Mouse (Mus musculus) heart, embryonic 10.5 days (tissue): ENCODE results near the gene Hba-x. TPM values are rescaled to one million over a fixed set of nuclear protein-coding genes. Genes with fewer than 3 reads are reported as not detected.

Experiments used
- DNase-seq: peaks from one replicate; pipeline ENCODE4 v3.0.0-alpha.2; 2017; ENCODE audit warnings: low spot score
- H3K27ac ChIP-seq: fragments of 300-500 bp; sonication (generic); 2 replicates; pipeline ENCODE4 v1.5.1; 2016; ENCODE audit warnings: mild to moderate bottlenecking
- H3K27me3 ChIP-seq: fragments of 300-500 bp; sonication (generic); 2 replicates; pipeline ENCODE4 v1.6.1; 2016; ENCODE audit warnings: mild to moderate bottlenecking; ENCODE audit not compliant: poor library complexity, insufficient read depth, severe bottlenecking
- H3K36me3 ChIP-seq: fragments of 300-500 bp; sonication (generic); 2 replicates; pipeline ENCODE4 v1.6.1; 2016; ENCODE audit warnings: mild to moderate bottlenecking, moderate library complexity
- H3K4me1 ChIP-seq: fragments of 300-500 bp; sonication (generic); 2 replicates; pipeline ENCODE4 v1.6.1; 2016; ENCODE audit warnings: mild to moderate bottlenecking
- H3K4me3 ChIP-seq: fragments of 300-500 bp; sonication (generic); 2 replicates; pipeline ENCODE4 v1.5.1; 2016; ENCODE audit warnings: mild to moderate bottlenecking, moderate library complexity
- H3K9me3 ChIP-seq: fragments of 300-500 bp; sonication (generic); 2 replicates; pipeline ENCODE4 v1.6.1; 2016; ENCODE audit warnings: mild to moderate bottlenecking, moderate library complexity
- WGBS: fragments of 180-500 bp; shearing (Covaris S2); methylation state at CpG from one replicate; pipeline ENCODE4 v1.1.7; 2016; 5-methylcytosine and 5-hydroxymethylcytosine counted together
- polyA plus RNA-seq: library from polyadenylated mRNA; unstranded; fragments of >200 nt; fragmentation: Nextera tagmentation; extraction: Ambion mirVana; gene quantifications from 2 replicates; pipeline ENCODE4 v1.2.1, GENCODE M21; 2016

Gene Hba-x
- 8,501 and 9,179 TPM in 2 replicates for polyA plus RNA-seq

- Histone ChIP-seq H3K4me3 (peak within 1 kb of the TSS; percentile 29; the same call in 1 of the 2 replicates), H3K36me3 (no peaks in the 10 kb centered on the region), H3K9me3 (no peaks in the 10 kb centered on the region), H3K4me1 (no peaks in the 10 kb centered on the region), H3K27me3 (peaks cover 61% of the 10 kb centered on the region), H3K27ac (peak within 1 kb of the TSS; percentile 62; the same call in 1 of the 2 replicates)
- WGBS, result 68% methylated on average over 3 of the region's 3 CpGs
- DNase-seq, result peak; percentile 95
Observed at GRCm38 (mm10) chr11:32276347-32276746, at the start of gene Hba-x. Hba-x (plus strand) TSS chr11:32276400.

DNA sequence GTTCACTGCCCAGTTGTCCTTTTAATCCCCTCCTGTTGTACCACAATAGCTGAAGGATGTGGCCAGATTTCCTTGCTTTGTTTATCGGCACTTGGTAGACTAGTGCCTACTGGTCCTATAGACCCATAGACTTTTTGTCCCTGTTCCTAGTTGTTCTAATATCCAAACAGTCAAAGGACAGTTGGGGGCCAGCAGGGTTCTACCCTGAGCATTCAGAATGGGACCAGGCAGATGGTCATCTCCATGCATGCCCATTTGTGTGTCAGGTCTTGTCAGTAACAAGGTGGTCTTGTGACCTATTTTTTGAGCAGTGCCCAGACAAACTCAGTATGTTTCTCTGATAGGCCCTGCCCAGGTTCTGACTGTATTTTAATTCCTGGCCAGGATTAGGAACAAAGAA is 49.2 kb upstream of the Hba-x start:
- no peaks in the 10 kb centered on the region for H3K9me3 ChIP-seq
- peaks cover 53% of the 10 kb centered on the region for H3K4me1 ChIP-seq
- no peak for DNase-seq
- 0 out of 2 replicates have a peak, but pooled peaks cover 5% of the 10 kb centered on the region for H3K27me3 ChIP-seq
- peak overlapping the region; percentile 93 for H3K27ac ChIP-seq
- peak overlapping the region; percentile 71 for H3K4me3 ChIP-seq
- 50% methylated on average over 1 of the region's 1 CpGs for WGBS
- peaks cover 39% of the 10 kb centered on the region for H3K36me3 ChIP-seq

DNA sequence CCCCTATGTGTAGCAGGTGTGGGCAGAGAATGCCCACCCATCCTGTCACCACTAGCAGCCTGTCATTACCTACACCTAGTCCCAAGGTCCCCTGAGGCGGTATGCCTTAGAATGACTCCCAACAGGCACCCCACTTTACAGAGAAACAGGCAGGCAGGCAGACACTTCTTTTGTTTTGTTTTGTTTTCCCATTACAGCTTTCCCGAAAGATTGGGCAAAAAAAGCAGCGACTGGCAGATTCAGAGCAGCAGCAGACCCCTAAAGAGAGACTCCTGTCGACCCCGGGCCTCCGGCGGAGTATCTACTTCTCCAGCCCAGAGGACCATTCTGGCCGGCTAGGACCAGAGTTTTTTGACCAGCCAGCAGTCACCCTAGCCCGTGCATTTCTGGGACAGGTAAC is 48.6 kb upstream of the Hba-x start:
- Histone ChIP-seq H3K4me3 (peak overlapping the region; percentile 71; the same call in 1 of the 2 replicates), H3K4me1 (peaks cover 48% of the 10 kb centered on the region), H3K9me3 (no peaks in the 10 kb centered on the region), H3K27ac (0 out of 2 replicates have a peak overlapping the region, but pooled peaks have one; percentile 2), H3K27me3 (0 out of 2 replicates have a peak, but pooled peaks cover 5% of the 10 kb centered on the region), H3K36me3 (peaks cover 44% of the 10 kb centered on the region)
- no peak for DNase-seq
- 86% methylated on average over 9 of the region's 9 CpGs for WGBS

DNA sequence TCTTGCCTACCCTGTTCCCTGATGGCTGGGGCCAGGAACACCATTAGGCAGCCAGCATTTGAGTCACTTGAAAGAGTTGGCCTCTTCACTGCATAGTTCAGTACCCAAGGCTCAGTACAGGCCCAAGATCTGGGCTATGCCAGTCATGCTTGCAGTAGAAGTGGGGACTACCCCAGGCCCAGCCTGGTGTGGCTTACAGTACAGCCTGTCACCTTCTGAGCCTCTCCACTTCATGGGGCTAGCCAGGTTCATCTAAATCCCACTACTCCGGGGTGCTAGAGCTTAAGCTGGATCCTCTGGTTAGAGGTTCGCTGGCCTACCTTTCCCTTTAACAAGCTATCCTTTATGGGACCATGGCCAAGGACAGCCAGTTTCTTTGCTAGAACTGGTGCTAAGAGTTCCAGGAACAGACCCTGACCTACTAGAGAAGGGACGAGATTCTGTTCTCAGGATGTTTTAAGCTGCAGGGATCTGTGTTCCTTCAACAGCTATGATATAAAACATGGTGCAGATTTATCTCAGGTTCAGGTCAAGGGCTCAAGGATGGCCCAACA is 47.8 kb upstream of the Hba-x start:
- peaks cover 52% of the 10 kb centered on the region for H3K36me3 ChIP-seq
- 0 out of 2 replicates have a peak, but pooled peaks cover 5% of the 10 kb centered on the region for H3K27me3 ChIP-seq
- no peaks in the 10 kb centered on the region for H3K9me3 ChIP-seq
- DNase-seq, result no peak
- H3K27ac ChIP-seq, result no peak overlapping the region
- WGBS, result 81% methylated on average over 3 of the region's 3 CpGs
- H3K4me1 ChIP-seq, result peaks cover 41% of the 10 kb centered on the region
- H3K4me3 ChIP-seq, result no peak overlapping the region

DNA sequence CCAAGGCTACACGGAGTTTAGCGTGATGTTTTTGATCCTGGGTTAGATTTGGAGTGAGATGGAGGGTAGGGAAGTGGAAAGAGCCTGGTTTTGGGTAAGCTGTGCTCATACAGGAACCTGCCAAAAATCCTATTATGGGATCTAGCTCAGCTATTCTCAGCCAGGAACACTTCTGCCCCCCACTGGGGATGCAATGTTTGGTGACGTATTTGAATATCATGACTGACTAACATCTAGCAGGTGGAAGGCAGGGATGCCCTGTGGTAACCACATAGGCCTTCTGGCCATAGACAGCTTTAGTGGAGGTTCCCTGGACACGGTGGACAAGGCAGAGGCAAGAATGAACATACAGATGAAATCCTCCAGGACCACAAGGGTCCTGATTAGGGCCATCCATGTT is 46.0 kb upstream of the Hba-x start:
- H3K36me3 ChIP-seq, result peaks cover 71% of the 10 kb centered on the region

GRCm38 (mm10) chr11:32231125-32231524 is 45.1 kb upstream of the Hba-x start:
- WGBS, result 88% methylated on average over 2 of the region's 2 CpGs
- no peak for DNase-seq
- Histone ChIP-seq H3K36me3 (peaks cover 75% of the 10 kb centered on the region), H3K9me3 (no peaks in the 10 kb centered on the region), H3K27me3 (no peaks in the 10 kb centered on the region), H3K4me1 (peaks cover 17% of the 10 kb centered on the region), H3K27ac (no peak overlapping the region), H3K4me3 (no peak overlapping the region)

More for the DNA sequence above, 46.0 kb upstream of the Hba-x start:
- Histone ChIP-seq H3K4me1 (peaks cover 26% of the 10 kb centered on the region), H3K9me3 (no peaks in the 10 kb centered on the region), H3K4me3 (no peak overlapping the region), H3K27me3 (no peaks in the 10 kb centered on the region), H3K27ac (no peak overlapping the region)
- WGBS, result 78% methylated on average over 4 of the region's 4 CpGs
- no peak for DNase-seq

- no peaks in the 10 kb centered on the region for H3K27me3 ChIP-seq
- no peak overlapping the region for H3K27ac ChIP-seq
- 88% methylated on average over 10 of the region's 10 CpGs for WGBS
- H3K4me3 ChIP-seq, result no peak overlapping the region
- peaks cover 91% of the 10 kb centered on the region for H3K36me3 ChIP-seq
- 0 out of 2 replicates have a peak, but pooled peaks cover 8% of the 10 kb centered on the region for H3K4me1 ChIP-seq
- H3K9me3 ChIP-seq, result no peaks in the 10 kb centered on the region
- no peak for DNase-seq
Observed at GRCm38 (mm10) chr11:32232848-32233247, 43.4 kb upstream of the Hba-x start.

DNA sequence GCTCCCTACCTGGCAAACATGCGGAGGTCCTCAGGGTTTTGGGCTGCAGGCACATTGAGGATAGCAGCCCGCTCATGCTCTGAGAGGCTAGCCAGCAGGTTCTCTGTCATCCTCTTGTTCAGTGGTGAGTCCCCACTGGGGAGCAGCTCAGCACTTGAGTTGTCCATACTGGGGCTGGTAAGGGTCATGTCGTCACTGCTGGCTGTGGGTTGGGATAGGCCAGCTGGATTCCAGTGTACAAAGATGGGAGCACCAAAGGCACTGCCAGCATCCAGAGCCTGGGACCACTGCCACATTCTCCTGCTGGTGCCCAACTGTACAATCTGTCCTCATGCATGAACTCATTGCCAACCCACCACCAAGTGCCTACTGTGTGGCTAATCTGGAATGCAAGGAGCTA is 42.3 kb upstream of the Hba-x start:
- 81% methylated on average over 3 of the region's 3 CpGs for WGBS
- Histone ChIP-seq H3K9me3 (no peaks in the 10 kb centered on the region), H3K4me3 (no peak overlapping the region), H3K36me3 (peaks cover 89% of the 10 kb centered on the region), H3K27ac (no peak overlapping the region), H3K27me3 (no peaks in the 10 kb centered on the region), H3K4me1 (0 out of 2 replicates have a peak, but pooled peaks cover 4% of the 10 kb centered on the region)
- DNase-seq, result no peak

GRCm38 (mm10) chr11:32234816-32235485 is 41.2 kb upstream of the Hba-x start:
- DNase-seq, result no peak
- H3K27me3 ChIP-seq, result no peaks in the 10 kb centered on the region
- no peaks in the 10 kb centered on the region for H3K9me3 ChIP-seq
- no peak overlapping the region for H3K27ac ChIP-seq
- peaks cover 87% of the 10 kb centered on the region for H3K36me3 ChIP-seq
- no peak overlapping the region for H3K4me3 ChIP-seq
- 0 out of 2 replicates have a peak, but pooled peaks cover 4% of the 10 kb centered on the region for H3K4me1 ChIP-seq
- 81% methylated on average over 6 of the region's 6 CpGs for WGBS

DNA sequence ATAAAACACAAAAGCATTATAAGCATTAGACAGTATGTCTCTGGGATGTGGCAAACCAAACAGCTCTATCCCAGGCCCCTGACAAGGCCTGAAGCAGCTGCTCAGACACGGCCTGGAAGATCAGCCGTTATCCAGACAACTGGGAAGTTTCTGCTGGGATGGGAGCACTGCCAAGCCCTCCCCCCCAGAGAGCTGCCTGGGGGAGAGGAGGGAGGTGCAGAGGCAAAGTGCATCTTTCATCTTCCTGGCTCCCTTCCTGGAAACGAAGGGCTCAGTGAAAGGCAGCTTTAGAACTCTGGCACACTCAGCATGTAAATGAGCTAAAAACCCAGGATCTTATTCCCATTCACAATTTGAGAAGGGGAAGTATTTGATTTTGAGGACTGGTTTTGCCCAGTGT is 40.6 kb upstream of the Hba-x start:
- WGBS, result 64% methylated on average over 3 of the region's 3 CpGs
- H3K27ac ChIP-seq, result no peak overlapping the region
- H3K9me3 ChIP-seq, result no peaks in the 10 kb centered on the region
- H3K4me3 ChIP-seq, result no peak overlapping the region
- no peaks in the 10 kb centered on the region for H3K27me3 ChIP-seq
- H3K36me3 ChIP-seq, result peaks cover 87% of the 10 kb centered on the region
- 0 out of 2 replicates have a peak, but pooled peaks cover 4% of the 10 kb centered on the region for H3K4me1 ChIP-seq
- no peak for DNase-seq

GRCm38 (mm10) chr11:32236132-32236531 is 40.1 kb upstream of the Hba-x start:
- Histone ChIP-seq H3K27ac (no peak overlapping the region), H3K36me3 (peaks cover 87% of the 10 kb centered on the region), H3K27me3 (no peaks in the 10 kb centered on the region), H3K9me3 (no peaks in the 10 kb centered on the region), H3K4me1 (0 out of 2 replicates have a peak, but pooled peaks cover 4% of the 10 kb centered on the region), H3K4me3 (no peak overlapping the region)
- DNase-seq, result no peak
- 82% methylated on average over 2 of the region's 2 CpGs for WGBS

- Histone ChIP-seq H3K27ac (no peak overlapping the region), H3K9me3 (no peaks in the 10 kb centered on the region), H3K4me1 (0 out of 2 replicates have a peak, but pooled peaks cover 4% of the 10 kb centered on the region), H3K4me3 (no peak overlapping the region), H3K36me3 (peaks cover 87% of the 10 kb centered on the region), H3K27me3 (no peaks in the 10 kb centered on the region)
- WGBS, result 56% methylated on average over 9 of the region's 9 CpGs
- DNase-seq, result no peak
Observed at GRCm38 (mm10) chr11:32236712-32237410, 39.3 kb upstream of the Hba-x start.

DNA sequence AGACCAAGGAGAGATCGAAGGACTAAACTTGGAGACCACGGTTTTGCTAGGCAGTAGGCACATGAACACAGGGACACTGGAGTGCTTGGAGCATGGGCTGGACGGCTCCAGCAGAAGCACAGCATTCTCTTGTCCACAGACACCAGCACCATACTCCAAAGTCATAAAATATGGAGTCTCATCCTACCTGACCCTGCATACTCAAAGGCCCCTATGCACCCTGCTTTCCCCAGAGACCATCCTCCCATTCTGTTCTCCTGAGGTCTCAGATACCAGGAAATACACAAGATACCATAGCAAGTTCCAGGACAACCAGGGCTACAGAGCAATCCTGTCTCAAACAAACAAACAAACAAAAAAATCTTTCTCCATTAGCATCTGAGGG is 38.8 kb upstream of the Hba-x start:
- 84% methylated on average over 3 of the region's 3 CpGs for WGBS
- Histone ChIP-seq H3K36me3 (peaks cover 85% of the 10 kb centered on the region), H3K9me3 (no peaks in the 10 kb centered on the region), H3K27ac (no peak overlapping the region), H3K27me3 (no peaks in the 10 kb centered on the region), H3K4me3 (no peak overlapping the region), H3K4me1 (0 out of 2 replicates have a peak, but pooled peaks cover 4% of the 10 kb centered on the region)
- no peak for DNase-seq
